21 mouse cellular contexts compared by ENCODE assay signal in the genomic region with DNA sequence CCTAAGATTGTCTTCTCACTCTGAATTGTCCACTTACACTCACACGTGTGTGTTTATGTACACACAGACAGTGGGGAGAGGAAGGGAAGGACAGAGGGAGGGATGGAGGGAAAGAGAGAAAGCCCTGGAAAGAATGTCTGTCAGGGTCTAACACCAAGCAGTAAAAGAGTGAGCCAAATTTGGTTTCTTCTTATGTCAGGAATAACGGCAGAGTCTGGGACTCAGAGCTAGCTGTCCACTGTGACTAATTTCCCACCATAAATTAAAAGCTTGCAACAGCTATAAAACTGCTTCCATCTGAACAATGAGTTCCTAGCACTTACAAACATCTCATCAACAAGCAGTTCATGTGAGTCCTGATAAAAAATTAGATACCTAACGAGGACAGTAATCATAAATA.
DNase-seq lines count a peak whose midpoint lies in the region; ATAC-seq and TF ChIP-seq lines count a peak whose summit lies in the region.
"Had no signal": no experiment of that assay in that cellular context is flagged by ENCODE, and none has a peak within 500 bp of the region (broad histone marks: within the 10 kb centered on the region; RNA-seq: fewer than 3 reads in every experiment).

No protein-coding gene starts in this region.

- no peaks in the 10 kb centered on the region for H3K4me1 ChIP-seq in kidney, adult 2 months (ENCODE audit: control insufficient read depth, insufficient read depth, low read length)
- no peaks in the 10 kb centered on the region for H3K4me1 ChIP-seq in forebrain, embryonic 16.5 days (replicated peaks; ENCODE audit: control insufficient read depth, insufficient read depth, low read length)
- H3K4me1 ChIP-seq: embryonic facial prominence, embryonic 13.5 days; forebrain, embryonic 13.5 days; heart, embryonic 10.5 days had no signal

- H3K27me3 ChIP-seq in kidney, adult 2 months (replicated peaks; ENCODE audit: control insufficient read depth, insufficient read depth, low read length), result no peaks in the 10 kb centered on the region
- H3K27me3 ChIP-seq in forebrain, embryonic 16.5 days (replicated peaks; ENCODE audit: control insufficient read depth, insufficient read depth, low read length), result no peaks in the 10 kb centered on the region
- H3K27me3 ChIP-seq: embryonic facial prominence, embryonic 13.5 days; forebrain, embryonic 13.5 days had no signal

- H3K4me3 ChIP-seq in kidney, adult 2 months (ENCODE audit: insufficient read depth, low read depth, low read length), result no peak overlapping the region
- no peak overlapping the region for H3K4me3 ChIP-seq in forebrain, embryonic 16.5 days (replicated peaks; ENCODE audit: low read length)
- H3K4me3 ChIP-seq: embryonic facial prominence, embryonic 13.5 days; forebrain, embryonic 13.5 days; heart, embryonic 10.5 days had no signal

- H3K9ac ChIP-seq in forebrain, embryonic 16.5 days (replicated peaks; ENCODE audit: low read depth, low read length), result no peak overlapping the region
- H3K9ac ChIP-seq: embryonic facial prominence, embryonic 13.5 days; forebrain, embryonic 13.5 days; hindbrain, embryonic 14.5 days had no signal

- peak; percentile 10 for DNase-seq in kidney, adult 2 months
- no peak for DNase-seq in kidney, adult 11 months
- DNase-seq in 3T3-L1 (ENCODE audit: low read depth, low spot score), result peak; percentile 30
- peak; percentile 17 for DNase-seq in forelimb bud, embryonic 11.5 days (ENCODE audit: low read depth, low spot score)
- peak; percentile 6 for DNase-seq in kidney, postnatal 10 days
- DNase-seq in left cerebral cortex, adult 8-10 months (ENCODE audit: low spot score in 2 of 2), result no peak
- no peak for DNase-seq in right cerebral cortex, adult 2 months (ENCODE audit: low spot score in 2 of 2)
- DNase-seq: adrenal gland, adult 2 months; adrenal gland, postnatal 25 days; cerebellum, adult 18-20 months; cerebellum, adult 9-11 months; cerebellum, postnatal 36 days; embryo, embryonic 11 days; gastrocnemius, postnatal 10 days; heart, adult 18-20 months; heart, postnatal 10 days had no signal

- no peaks in the 10 kb centered on the region for H3K9me3 ChIP-seq in forebrain, embryonic 16.5 days (ENCODE audit: control insufficient read depth, low read length)
- H3K9me3 ChIP-seq: embryonic facial prominence, embryonic 13.5 days; forebrain, embryonic 13.5 days; heart, embryonic 10.5 days had no signal

- H3K4me2 ChIP-seq in forebrain, embryonic 16.5 days (ENCODE audit: low read length), result no peak overlapping the region
- H3K4me2 ChIP-seq: embryonic facial prominence, embryonic 13.5 days; forebrain, embryonic 13.5 days; hindbrain, embryonic 14.5 days had no signal

- no peak for TF ChIP-seq CTCF in kidney, adult 2 months (conservative IDR thresholded peaks at IDR 0.05; ENCODE audit: insufficient read depth, insufficient read length, low read depth, low read length)

- WGBS in kidney, adult 2 months, result 23% methylated on average over 3 of the region's 3 CpGs
- WGBS in forebrain, embryonic 16.5 days, result 82% methylated on average over 3 of the region's 3 CpGs

- no peaks in the 10 kb centered on the region for H3K36me3 ChIP-seq in kidney, adult 2 months (ENCODE audit: control insufficient read depth, insufficient read depth, low read length)
- H3K36me3 ChIP-seq in forebrain, embryonic 16.5 days (ENCODE audit: control insufficient read depth, insufficient read depth), result no peaks in the 10 kb centered on the region
- H3K36me3 ChIP-seq: embryonic facial prominence, embryonic 13.5 days; heart, embryonic 10.5 days had no signal

- ATAC-seq in forebrain, embryonic 16.5 days, result no peak
- ATAC-seq: forebrain, embryonic 13.5 days had no signal

- TF ChIP-seq POLR2A in kidney, adult 2 months (IDR thresholded peaks at IDR 0.05; ENCODE audit: low read depth, low read length), result no peak

- no peak overlapping the region for H3K27ac ChIP-seq in kidney, adult 2 months (ENCODE audit: insufficient read depth, low read depth, low read length)
- no peak overlapping the region for H3K27ac ChIP-seq in forebrain, embryonic 16.5 days (ENCODE audit: low read length)
- H3K27ac ChIP-seq: embryonic facial prominence, embryonic 13.5 days; forebrain, embryonic 13.5 days; heart, embryonic 10.5 days; hindbrain, embryonic 14.5 days had no signal

Comparison
In these comparisons a context has a peak if more than half of its experiments do, and no peak if none do; other contexts are left out.
1. DNase-seq: peak in kidney, adult 2 months (single experiment), 3T3-L1 (single experiment), forelimb bud, embryonic 11.5 days (single experiment) and kidney, postnatal 10 days (single experiment); none in kidney, adult 11 months (single experiment), left cerebral cortex, adult 8-10 months (0 of 2) and right cerebral cortex, adult 2 months (0 of 2).